Mouse (Mus musculus) left cerebral cortex, adult 18-20 months (tissue): Measurements from ENCODE around the gene Oard1. TPM values are rescaled to one million over a fixed set of nuclear protein-coding genes. Genes with fewer than 3 reads are reported as not detected.

Source experiments
- DNase-seq, 2 experiments: peaks; one replicate each; pipeline ENCODE4 v3.0.0; 2021 to 2022; ENCODE audit warnings: low spot score in 2 of 2, mixed read lengths in 1 of 2
- total RNA-seq, 2 experiments: library from RNA; stranded (reverse); gene quantifications; 2 replicates each; pipeline ENCODE4 v1.2.3; 2021

Oard1 gene
- total RNA-seq, 2 experiments from 2014 or later = 11.9 to 14.6 TPM

GRCm38 (mm10) chr17:48433689-48434330, 24.0 kb downstream of the Oard1 start:
- DNase-seq = no peak

- DNase-seq = no peak
Measured at GRCm38 (mm10) chr17:48434479-48434878, 24.7 kb downstream of the Oard1 start.

- no peak for DNase-seq
Measured at GRCm38 (mm10) chr17:48436487-48436886, 26.7 kb downstream of the Oard1 start.

GRCm38 (mm10) chr17:48437421-48437911, 27.7 kb downstream of the Oard1 start:
- no peak for DNase-seq

- DNase-seq = no peak
Measured at GRCm38 (mm10) chr17:48442745-48443457, 33.1 kb downstream of the Oard1 start.

- DNase-seq = no peak
Measured at GRCm38 (mm10) chr17:48443542-48444145, 33.8 kb downstream of the Oard1 start.

- DNase-seq = no peak
Measured at GRCm38 (mm10) chr17:48447675-48448074, 37.9 kb downstream of the Oard1 start.

GRCm38 (mm10) chr17:48450666-48451352, 41.0 kb downstream of the Oard1 start:
- no peak for DNase-seq

GRCm38 (mm10) chr17:48451353-48451675, 41.5 kb downstream of the Oard1 start, which contains the start of gene Tspo2:
Gene Tspo2 (minus strand): TSS chr17:48451522.
- DNase-seq = no peak

- no peak for DNase-seq
Measured at GRCm38 (mm10) chr17:48451753-48452444, 42.1 kb downstream of the Oard1 start.

- no peak for DNase-seq
Measured at GRCm38 (mm10) chr17:48453489-48453888, 43.7 kb downstream of the Oard1 start.

- DNase-seq = no peak
Measured at GRCm38 (mm10) chr17:48454190-48454589, 44.4 kb downstream of the Oard1 start.

- DNase-seq = no peak
Measured at GRCm38 (mm10) chr17:48454688-48455087, 44.9 kb downstream of the Oard1 start, which contains the start of gene Unc5cl. Gene Unc5cl (plus strand): TSS chr17:48454901.

GRCm38 (mm10) chr17:48455955-48456354, 46.1 kb downstream of the Oard1 start:
- no peak for DNase-seq

GRCm38 (mm10) chr17:48457971-48458653, 48.3 kb downstream of the Oard1 start:
- no peak for DNase-seq

GRCm38 (mm10) chr17:48462096-48462495, 52.3 kb downstream of the Oard1 start:
- no peak for DNase-seq

GRCm38 (mm10) chr17:48463391-48463790, 53.6 kb downstream of the Oard1 start:
- no peak for DNase-seq
